Mouse (Mus musculus) midbrain, embryonic 15.5 days (tissue): ENCODE data around the gene Arpc1b. TPM values are rescaled to one million over a fixed set of nuclear protein-coding genes. Genes with fewer than 3 reads are reported as not detected.

ENCODE experiments used
- ATAC-seq: fragments of 200-750 bp; cut with Nextera tagmentation; replicated peaks from 2 replicates; pipeline ENCODE4 v1.8.0; 2017; ENCODE audit warnings: moderate TSS enrichment
- H3K27ac ChIP-seq: fragments of 300-500 bp; sonication (generic); 2 replicates; pipeline ENCODE4 v1.5.1; 2015; ENCODE audit warnings: mild to moderate bottlenecking, inconsistent platforms
- H3K27me3 ChIP-seq: fragments of 300-500 bp; sonication (generic); replicated peaks from 2 replicates; pipeline ENCODE4 v1.6.1; 2015; ENCODE audit warnings: inconsistent platforms
- H3K36me3 ChIP-seq: fragments of 300-500 bp; sonication (generic); replicated peaks from 2 replicates; pipeline ENCODE4 v1.6.1; 2015; ENCODE audit warnings: inconsistent platforms
- H3K4me1 ChIP-seq: fragments of 300-500 bp; sonication (generic); 2 replicates; pipeline ENCODE4 v1.6.1; 2015; ENCODE audit warnings: inconsistent platforms
- H3K4me2 ChIP-seq: fragments of 300-500 bp; sonication (generic); 2 replicates; pipeline ENCODE4 v1.6.1; 2015; ENCODE audit warnings: inconsistent platforms, mild to moderate bottlenecking, moderate library complexity
- H3K4me3 ChIP-seq: fragments of 300-500 bp; sonication (generic); 2 replicates; pipeline ENCODE4 v1.5.1; 2015; ENCODE audit warnings: mild to moderate bottlenecking, inconsistent platforms
- H3K9ac ChIP-seq: fragments of 300-500 bp; sonication (generic); 2 replicates; pipeline ENCODE4 v1.6.1; 2015; ENCODE audit warnings: mild to moderate bottlenecking, inconsistent platforms
- H3K9me3 ChIP-seq: fragments of 300-500 bp; sonication (generic); 2 replicates; pipeline ENCODE4 v1.6.1; 2016; ENCODE audit warnings: inconsistent platforms
- WGBS: fragments of 180-500 bp; shearing (Covaris S2); methylation state at CpG from one replicate; pipeline ENCODE4 v1.1.7; 2015; ENCODE audit warnings: mixed read lengths; 5-methylcytosine and 5-hydroxymethylcytosine counted together
- polyA plus RNA-seq: library from polyadenylated mRNA; unstranded; fragments of >200 nt; fragmentation: Nextera tagmentation; extraction: Ambion mirVana; gene quantifications from 2 replicates; pipeline ENCODE4 v1.2.1, GENCODE M21; 2015

Arpc1b gene
- polyA plus RNA-seq, 1 experiment from 2014 or later: 59.5 TPM

DNA sequence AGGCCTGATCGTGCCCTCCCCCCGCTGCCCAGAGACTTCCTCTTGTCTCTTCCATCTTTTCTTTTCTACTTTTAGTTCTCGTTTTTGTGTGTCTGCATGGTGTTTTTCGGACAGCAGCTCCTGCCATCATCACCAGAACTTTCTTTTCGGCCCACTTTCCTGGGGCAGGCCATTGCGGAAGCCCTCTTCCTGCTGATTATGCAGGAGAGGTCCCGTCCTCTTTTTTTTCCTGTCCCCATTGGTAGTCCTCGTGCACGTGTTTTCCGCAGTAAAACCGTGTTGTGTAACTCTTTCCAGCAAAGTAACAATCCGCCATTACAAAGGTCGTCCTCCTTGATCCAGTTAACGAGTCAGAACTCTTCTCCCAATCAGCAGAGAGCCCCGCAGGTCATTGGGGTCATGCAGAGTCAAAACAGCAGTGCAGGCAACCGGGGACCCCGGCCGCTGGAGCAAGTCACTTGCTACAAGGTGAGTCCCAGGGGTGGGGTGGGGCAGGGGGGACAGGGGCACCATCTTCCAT, 64.5 kb downstream of the Arpc1b start:
- no peak overlapping the region for H3K4me2 ChIP-seq
- ATAC-seq: no peak
- no peaks in the 10 kb centered on the region for H3K4me1 ChIP-seq
- peaks cover 75% of the 10 kb centered on the region for H3K36me3 ChIP-seq
- H3K4me3 ChIP-seq: no peak overlapping the region
- 87% methylated on average over 18 of the region's 18 CpGs for WGBS
- H3K9ac ChIP-seq: no peak overlapping the region
- no peak overlapping the region for H3K27ac ChIP-seq
- no peaks in the 10 kb centered on the region for H3K27me3 ChIP-seq
- no peaks in the 10 kb centered on the region for H3K9me3 ChIP-seq

Other genes with a start within 250 kb of the Arpc1b start
- gene Smurf1, start 148.4 kb upstream of the Arpc1b start, polyA plus RNA-seq: 38.5 and 44.2 TPM in 2 replicates
- not detected in 2 replicates for gene Gm4871, start 81.5 kb upstream of the Arpc1b start, polyA plus RNA-seq
- not detected in 2 replicates for gene 1700018F24Rik, start 71.2 kb upstream of the Arpc1b start, polyA plus RNA-seq
- 251 and 263 TPM in 2 replicates for gene Arpc1a, start 30.4 kb upstream of the Arpc1b start, polyA plus RNA-seq
- not detected in 2 replicates for gene Kpna7, start 30.2 kb upstream of the Arpc1b start, polyA plus RNA-seq
- 102 and 117 TPM in 2 replicates for gene Pdap1, start 26.0 kb downstream of the Arpc1b start, polyA plus RNA-seq
- 175 and 176 TPM in 2 replicates for gene Bud31, start 26.1 kb downstream of the Arpc1b start, polyA plus RNA-seq
- gene Ptcd1, start 52.9 kb downstream of the Arpc1b start, polyA plus RNA-seq: 25.0 and 26.5 TPM in 2 replicates
- 53.6 and 57.7 TPM in 2 replicates for gene Cpsf4, start 53.0 kb downstream of the Arpc1b start, polyA plus RNA-seq
- 604 and 630 TPM in 2 replicates for gene Atp5j2, start 77.8 kb downstream of the Arpc1b start, polyA plus RNA-seq
- 15.7 and 17.0 TPM in 2 replicates for gene Zkscan14, start 87.7 kb downstream of the Arpc1b start, polyA plus RNA-seq
- 16.2 and 17.2 TPM in 2 replicates for gene Zkscan5, start 90.3 kb downstream of the Arpc1b start, polyA plus RNA-seq
- 31.4 and 34.1 TPM in 2 replicates for gene Zfp655, start 117.5 kb downstream of the Arpc1b start, polyA plus RNA-seq
- 0.43 and 1.2 TPM in 2 replicates for gene Zscan25, start 166.3 kb downstream of the Arpc1b start, polyA plus RNA-seq
- not detected in 2 replicates for gene Cyp3a57, start 231.1 kb downstream of the Arpc1b start, polyA plus RNA-seq